Mouse (Mus musculus) kidney, embryonic 16.5 days (tissue): ENCODE data around the gene Set. TPM values are rescaled to one million over a fixed set of nuclear protein-coding genes. Genes with fewer than 3 reads are reported as not detected.
"Not testable (repeated sequence)": the region's sequence is repeated elsewhere in the genome, so short reads cannot be mapped to it uniquely, and the experiment has no call there.

Source experiments
- ATAC-seq: fragments of 200-750 bp; cut with Nextera tagmentation; 2 replicates; pipeline ENCODE4 v1.8.0; 2017; ENCODE audit warnings: moderate TSS enrichment; ENCODE audit not compliant: low FRiP score, low TSS enrichment
- H3K27ac ChIP-seq: fragments of 300-500 bp; sonication (generic); 2 replicates; pipeline ENCODE4 v1.5.1; 2014; ENCODE audit warnings: low read length
- H3K27me3 ChIP-seq: fragments of 300-500 bp; sonication (generic); 2 replicates; pipeline ENCODE4 v1.6.1; 2014; ENCODE audit warnings: low read length, control low read depth, mixed read lengths; ENCODE audit not compliant: insufficient read depth
- H3K36me3 ChIP-seq: fragments of 300-500 bp; sonication (generic); 2 replicates; pipeline ENCODE4 v1.6.1; 2014; ENCODE audit warnings: low read length, control low read depth, mixed read lengths; ENCODE audit not compliant: insufficient read depth
- H3K4me1 ChIP-seq: fragments of 300-500 bp; sonication (generic); 2 replicates; pipeline ENCODE4 v1.6.1; 2014; ENCODE audit warnings: low read length, control low read depth, mixed read lengths; ENCODE audit not compliant: insufficient read depth
- H3K4me2 ChIP-seq: fragments of 300-500 bp; sonication (generic); replicated peaks from 2 replicates; pipeline ENCODE4 v1.6.1; 2014; ENCODE audit warnings: low read depth, low read length
- H3K4me3 ChIP-seq: fragments of 300-500 bp; sonication (generic); 2 replicates; pipeline ENCODE4 v1.5.1; 2014; ENCODE audit warnings: mild to moderate bottlenecking, low read length
- H3K9ac ChIP-seq: fragments of 300-500 bp; sonication (generic); replicated peaks from 2 replicates; pipeline ENCODE4 v1.6.1; 2014; ENCODE audit warnings: low read length
- H3K9me3 ChIP-seq: fragments of 300-500 bp; sonication (generic); 2 replicates; pipeline ENCODE4 v1.6.1; 2016; ENCODE audit warnings: low read length, control low read depth
- WGBS: fragments of 180-500 bp; shearing (Covaris S2); extraction: QIAGEN DNeasy Blood & Tissue Kit; methylation state at CpG from one replicate; pipeline ENCODE4 v1.1.7; 2014; 5-methylcytosine and 5-hydroxymethylcytosine counted together
- polyA plus RNA-seq: library from polyadenylated mRNA; unstranded; fragments of >200 nt; fragmentation: Nextera tagmentation; extraction: Ambion mirVana; gene quantifications from 2 replicates; pipeline ENCODE4 v1.2.1, GENCODE M21; 2015

Set gene
- polyA plus RNA-seq, 1 experiment from 2014 or later, result 430 TPM

DNA sequence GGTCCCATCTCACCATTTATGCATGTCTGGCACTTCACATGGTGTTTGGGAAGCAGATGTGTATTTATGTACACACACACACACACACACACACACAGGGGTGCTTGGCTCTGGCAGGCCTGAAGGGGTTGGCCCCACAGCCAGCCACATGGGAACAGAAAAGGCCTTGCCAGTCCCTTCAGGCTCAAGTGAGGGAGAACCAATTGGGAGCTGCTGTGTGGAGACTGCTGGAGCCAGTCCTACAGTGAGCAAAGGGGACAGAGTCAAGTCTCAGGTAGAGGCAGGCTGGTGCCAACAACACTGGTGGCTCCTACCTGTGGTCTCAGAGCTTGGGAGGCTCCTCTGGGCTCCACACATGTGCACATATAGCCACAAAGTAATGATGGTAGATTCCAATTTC is 17.5 kb upstream of the Set start:
- Histone ChIP-seq H3K27ac (no peak overlapping the region), H3K4me1 (no peaks in the 10 kb centered on the region; the same call in 1 of the 2 replicates), H3K9me3 (no peaks in the 10 kb centered on the region), H3K4me2 (no peak overlapping the region), H3K9ac (no peak overlapping the region), H3K27me3 (no peaks in the 10 kb centered on the region), H3K36me3 (peaks cover 9% of the 10 kb centered on the region; the same call in 1 of the 2 replicates), H3K4me3 (no peak overlapping the region)
- no peak for ATAC-seq

DNA sequence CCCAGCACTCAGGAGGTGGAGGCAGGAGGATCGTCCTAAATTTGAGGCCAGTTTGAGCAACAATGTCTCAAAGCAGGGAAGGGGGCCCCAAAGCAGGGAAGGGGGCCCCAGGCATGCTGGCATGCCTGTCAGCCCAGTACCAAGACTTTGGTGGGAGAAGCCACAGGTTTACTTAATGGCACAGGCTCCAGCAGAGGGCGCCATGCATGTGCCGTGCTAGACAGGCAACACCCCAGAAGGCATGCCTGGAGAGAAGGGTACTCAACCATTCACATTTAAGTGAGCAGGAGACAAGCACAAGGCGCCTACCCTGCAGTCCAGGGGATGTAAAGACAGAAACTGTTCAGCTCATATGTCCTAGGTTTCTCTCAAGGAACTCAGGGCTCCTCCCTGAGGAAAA is 14.7 kb upstream of the Set start:
- Histone ChIP-seq H3K9ac (no peak overlapping the region), H3K27ac (no peak overlapping the region), H3K4me3 (no peak overlapping the region), H3K4me1 (no peaks in the 10 kb centered on the region; the same call in 1 of the 2 replicates), H3K36me3 (peaks cover 9% of the 10 kb centered on the region; the same call in 1 of the 2 replicates), H3K4me2 (no peak overlapping the region), H3K9me3 (no peaks in the 10 kb centered on the region), H3K27me3 (no peaks in the 10 kb centered on the region)
- peak; percentile 55 for ATAC-seq
- WGBS, result 9% methylated on average over 4 of the region's 4 CpGs

DNA sequence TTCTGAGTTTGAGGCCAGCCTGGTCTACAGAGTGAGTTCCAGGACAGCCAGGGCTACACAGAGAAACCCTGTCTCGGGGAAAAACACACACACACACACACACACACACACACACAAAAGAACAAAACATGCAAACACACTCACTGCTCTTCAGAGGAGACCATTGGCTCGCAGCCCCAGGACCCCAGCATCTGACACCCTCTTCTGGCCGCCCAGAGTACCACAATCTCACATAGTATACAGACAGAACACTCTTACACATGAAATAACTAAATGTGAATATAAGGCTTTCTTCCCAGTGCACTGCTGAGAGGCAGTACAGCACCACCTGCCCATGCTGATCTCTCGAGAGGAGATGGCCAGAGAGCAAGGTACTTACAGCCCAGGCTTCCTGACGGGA is 12.6 kb upstream of the Set start:
- Histone ChIP-seq H3K27ac (no peak overlapping the region), H3K27me3 (no peaks in the 10 kb centered on the region), H3K9ac (no peak overlapping the region)

DNA sequence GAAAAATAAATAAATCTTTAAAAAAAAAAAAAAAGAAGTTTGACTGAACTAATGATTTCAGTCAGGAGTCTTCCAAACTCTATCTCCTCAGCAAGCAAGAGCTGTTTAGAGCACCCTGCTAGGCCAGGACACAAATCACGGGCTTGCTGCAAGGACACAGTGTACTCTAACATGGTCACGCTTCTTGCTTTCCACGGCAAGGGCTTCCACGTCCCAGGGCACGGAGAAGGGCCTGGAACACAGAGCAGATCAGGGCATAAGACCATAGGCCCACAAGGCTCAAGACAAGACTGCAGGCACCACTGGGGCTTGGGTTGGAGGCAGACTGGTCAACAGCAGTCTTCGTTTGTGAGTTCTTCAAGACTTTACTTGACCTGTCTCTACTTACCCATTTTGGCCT is 10.1 kb upstream of the Set start:
- 90% methylated on average over 6 of the region's 6 CpGs for WGBS
- Histone ChIP-seq H3K36me3 (no peaks in the 10 kb centered on the region), H3K27ac (no peak overlapping the region), H3K4me1 (0 out of 2 replicates have a peak, but pooled peaks cover 3% of the 10 kb centered on the region), H3K27me3 (no peaks in the 10 kb centered on the region), H3K9me3 (no peaks in the 10 kb centered on the region), H3K4me3 (no peak overlapping the region), H3K9ac (no peak overlapping the region), H3K4me2 (no peak overlapping the region)
- ATAC-seq, result no peak

More for the DNA sequence above, 12.6 kb upstream of the Set start:
- H3K9me3 ChIP-seq, result no peaks in the 10 kb centered on the region
- H3K4me1 ChIP-seq, result 0 out of 2 replicates have a peak, but pooled peaks cover 3% of the 10 kb centered on the region
- ATAC-seq, result no peak
- no peak overlapping the region for H3K4me3 ChIP-seq
- no peak overlapping the region for H3K4me2 ChIP-seq
- 92% methylated on average over 5 of the region's 5 CpGs for WGBS
- peaks cover 6% of the 10 kb centered on the region; the same call in 1 of the 2 replicates for H3K36me3 ChIP-seq

DNA sequence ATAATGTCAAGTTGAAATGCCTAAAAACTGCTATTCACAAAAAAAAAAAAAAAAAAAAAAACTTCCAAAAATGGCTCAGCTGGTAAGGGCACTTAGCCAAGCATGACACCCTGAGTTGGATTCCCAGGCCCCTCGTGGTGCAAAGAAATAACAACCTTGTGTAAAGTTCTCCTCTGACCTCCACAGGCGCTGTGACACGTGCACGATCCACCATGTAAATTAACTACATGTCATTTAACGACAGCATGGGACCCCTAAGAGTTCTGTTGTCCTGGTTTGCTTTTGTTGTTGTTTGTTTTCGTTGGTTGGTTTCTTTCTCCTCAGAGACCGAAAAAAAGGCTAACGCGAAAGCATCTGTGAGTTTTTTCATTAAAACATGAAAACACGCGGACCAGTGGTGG is 9.1 kb upstream of the Set start:
- H3K4me1 ChIP-seq, result 0 out of 2 replicates have a peak, but pooled peaks cover 3% of the 10 kb centered on the region
- peak overlapping the region; percentile 62 for H3K4me3 ChIP-seq
- WGBS, result 45% methylated on average over 11 of the region's 11 CpGs
- peak overlapping the region; percentile 75 for H3K9ac ChIP-seq
- peak overlapping the region; percentile 55 for H3K4me2 ChIP-seq
- H3K27me3 ChIP-seq, result no peaks in the 10 kb centered on the region
- peak overlapping the region; percentile 93 for H3K27ac ChIP-seq
- ATAC-seq, result no peak
- no peaks in the 10 kb centered on the region for H3K36me3 ChIP-seq
- H3K9me3 ChIP-seq, result no peaks in the 10 kb centered on the region

DNA sequence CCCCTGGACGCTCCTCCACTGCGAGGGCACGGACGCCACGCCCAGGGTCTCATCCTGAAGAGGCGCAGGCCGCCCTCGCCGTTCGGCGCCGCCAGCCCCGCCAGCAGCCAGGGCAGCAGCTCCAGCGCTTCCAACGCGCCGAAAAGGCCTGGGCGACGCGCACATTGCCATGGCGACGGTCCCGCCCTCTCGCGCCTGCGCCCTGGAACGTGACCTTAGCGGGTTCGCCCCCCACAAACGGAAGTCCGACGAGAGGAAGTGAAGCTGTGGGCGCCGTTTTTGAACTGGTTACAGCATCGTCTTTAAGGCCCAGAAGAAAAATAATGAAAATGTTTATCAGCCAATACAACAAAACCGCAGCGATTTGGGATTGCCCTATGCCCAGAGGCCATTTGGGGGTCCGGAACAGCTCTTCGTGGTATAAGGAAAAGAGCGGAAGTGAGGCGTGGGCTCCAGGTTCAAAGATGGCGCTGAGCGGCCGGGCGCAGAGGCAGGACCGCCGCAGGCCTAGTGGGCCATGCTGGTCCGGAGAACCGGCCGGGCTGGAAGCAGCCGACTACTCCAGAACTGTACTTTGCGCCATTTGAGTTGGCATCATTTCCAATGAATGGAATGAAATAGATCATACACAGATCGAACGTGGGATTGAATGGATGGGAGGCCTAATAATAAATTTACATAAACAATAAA is 8.3 kb upstream of the Set start, which contains the start of gene Wdr34:
Wdr34 (minus strand) TSS at position 183 of the 690 bp plus-strand sequence.
- peak within 1 kb of the TSS; percentile 93 for H3K27ac ChIP-seq
- H3K27me3 ChIP-seq, result no peaks in the 10 kb centered on the region
- peak within 1 kb of the TSS; percentile 62 for H3K4me3 ChIP-seq
- WGBS, result under 1% methylated on average over 53 of the region's 54 CpGs
- peak within 1 kb of the TSS; percentile 55 for H3K4me2 ChIP-seq
- H3K4me1 ChIP-seq, result 0 out of 2 replicates have a peak, but pooled peaks cover 3% of the 10 kb centered on the region
- no peaks in the 10 kb centered on the region for H3K9me3 ChIP-seq
- no peaks in the 10 kb centered on the region for H3K36me3 ChIP-seq
- H3K9ac ChIP-seq, result peak within 1 kb of the TSS; percentile 75
- peak; percentile 95 for ATAC-seq

DNA sequence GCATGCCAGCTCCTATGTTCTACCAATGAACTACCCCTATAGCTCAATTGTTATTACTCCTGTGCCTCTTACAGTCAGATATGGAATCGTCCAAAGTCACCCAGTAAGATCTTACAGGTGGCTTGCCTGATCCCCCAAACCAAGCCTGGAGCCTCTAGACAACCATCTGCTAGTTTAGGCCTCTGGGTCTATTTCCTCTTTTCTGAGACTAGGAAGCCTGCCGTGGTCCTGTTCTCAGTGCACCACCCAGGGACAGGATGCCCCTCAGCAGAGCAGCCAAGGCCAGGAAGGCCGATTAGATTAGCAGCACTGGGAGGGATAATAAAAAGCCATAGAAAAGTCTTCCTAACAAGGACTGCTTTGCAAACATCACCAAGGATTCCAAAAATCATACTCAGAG is 7.3 kb upstream of the Set start:
- no peaks in the 10 kb centered on the region for H3K36me3 ChIP-seq
- H3K4me3 ChIP-seq, result no peak overlapping the region
- no peak overlapping the region for H3K27ac ChIP-seq
- no peaks in the 10 kb centered on the region for H3K27me3 ChIP-seq
- H3K4me1 ChIP-seq, result 0 out of 2 replicates have a peak, but pooled peaks cover 3% of the 10 kb centered on the region
- no peak overlapping the region for H3K4me2 ChIP-seq
- 84% methylated on average over 3 of the region's 3 CpGs for WGBS
- ATAC-seq, result no peak
- H3K9ac ChIP-seq, result no peak overlapping the region
- H3K9me3 ChIP-seq, result no peaks in the 10 kb centered on the region

DNA sequence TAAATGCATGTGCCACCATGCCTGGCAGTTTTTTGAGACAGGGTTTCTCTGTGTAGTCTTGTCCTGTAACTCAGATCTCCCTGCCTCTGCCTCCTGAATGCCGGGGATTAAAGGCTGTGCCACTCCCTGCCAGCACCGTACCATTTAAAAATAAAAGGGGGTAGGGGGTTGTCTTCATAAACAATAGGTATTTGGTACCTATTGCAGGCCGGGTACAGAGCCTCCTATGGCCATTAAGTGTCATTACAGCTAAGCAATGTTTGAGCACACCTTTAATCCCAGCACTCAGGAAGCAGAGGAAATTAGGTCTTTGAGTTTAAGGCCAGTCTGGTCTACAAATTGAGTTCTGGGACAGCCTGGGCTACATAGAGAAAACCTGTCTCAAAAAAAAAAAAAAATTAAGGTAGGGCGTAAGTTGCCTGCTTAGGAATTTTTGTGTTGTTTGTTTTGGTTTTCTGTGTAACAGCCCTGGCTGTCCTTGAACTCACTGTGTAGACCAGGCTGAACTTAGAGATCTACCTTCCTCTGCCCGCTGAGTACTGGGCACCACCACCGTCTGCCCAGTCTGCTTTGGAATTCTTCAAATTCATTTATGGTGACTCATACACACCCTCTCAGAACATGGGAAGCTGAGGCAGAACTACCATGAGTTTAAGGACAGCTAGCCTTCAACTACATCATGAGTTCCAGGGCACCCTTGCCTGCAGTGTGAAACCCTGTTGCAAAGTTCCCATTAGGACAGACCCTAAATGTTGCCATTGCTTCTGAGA is 5.0 kb upstream of the Set start:
- Histone ChIP-seq H3K9me3 (no peaks in the 10 kb centered on the region), H3K4me1 (0 out of 2 replicates have a peak, but pooled peaks cover 5% of the 10 kb centered on the region), H3K9ac (no peak overlapping the region), H3K36me3 (no peaks in the 10 kb centered on the region), H3K4me2 (no peak overlapping the region), H3K27ac (no peak overlapping the region), H3K27me3 (no peaks in the 10 kb centered on the region), H3K4me3 (no peak overlapping the region)
- WGBS, result 37% methylated on average over 6 of the region's 6 CpGs
- no peak for ATAC-seq

DNA sequence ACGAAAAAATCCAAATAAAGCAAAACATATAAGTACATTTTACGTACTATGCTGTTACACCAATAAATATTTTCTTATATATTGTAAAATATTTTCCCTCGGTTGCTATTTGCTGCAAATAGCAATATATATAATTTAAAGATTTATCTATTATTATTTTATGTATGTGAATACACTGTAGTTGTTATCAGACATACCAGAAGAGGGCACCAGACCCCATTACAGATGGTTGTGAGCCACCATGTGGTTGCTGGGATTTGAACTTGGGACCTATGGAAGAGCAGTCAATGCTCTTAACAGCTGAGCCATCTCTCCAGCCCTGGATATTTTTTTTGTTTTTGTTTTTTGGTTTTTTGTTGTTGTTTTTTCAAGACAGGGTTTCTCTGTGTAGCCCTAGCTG is 1.9 kb upstream of the Set start:
- H3K27ac ChIP-seq, result not testable (repeated sequence)
- WGBS, result 91% methylated on average over 3 of the region's 3 CpGs

DNA sequence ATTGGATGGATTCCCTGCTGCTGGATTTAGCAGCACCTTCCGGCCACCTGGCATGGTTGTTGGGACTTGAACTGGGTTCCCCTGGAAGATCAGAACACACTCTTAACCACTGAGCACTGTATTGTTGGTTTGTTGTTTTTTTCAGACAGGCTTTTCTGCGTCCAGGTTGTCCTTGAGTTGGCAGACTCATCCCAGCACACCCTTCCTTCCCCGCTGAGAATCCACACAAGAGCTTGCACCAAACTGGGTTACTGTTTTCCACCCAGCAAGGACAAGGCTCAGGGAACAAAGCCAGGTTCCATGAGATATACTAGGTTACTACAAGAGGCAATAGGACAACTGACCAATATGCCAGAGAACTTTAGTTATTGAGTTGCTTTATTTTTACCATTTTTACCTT is 442 bp upstream of the Set start:
- Histone ChIP-seq H3K4me3 (no peak overlapping the region), H3K36me3 (no peaks in the 10 kb centered on the region), H3K27ac (no peak overlapping the region), H3K27me3 (no peaks in the 10 kb centered on the region), H3K9me3 (no peaks in the 10 kb centered on the region), H3K4me2 (no peak overlapping the region), H3K4me1 (peaks cover 6% of the 10 kb centered on the region; the same call in 1 of the 2 replicates), H3K9ac (no peak overlapping the region)
- no peak for ATAC-seq
- WGBS, result 84% methylated on average over 3 of the region's 3 CpGs

More for the DNA sequence above, 1.9 kb upstream of the Set start:
- not testable (repeated sequence) for ATAC-seq, H3K27me3 ChIP-seq, H3K4me2 ChIP-seq, H3K9me3 ChIP-seq, H3K36me3 ChIP-seq, H3K4me1 ChIP-seq, H3K9ac ChIP-seq, H3K4me3 ChIP-seq
